Mouse (Mus musculus) ES-E14 (cell line): ENCODE results near the gene Sema4f. TPM values are rescaled to one million over a fixed set of nuclear protein-coding genes. Genes with fewer than 3 reads are reported as not detected.
A peak's percentile ranks its signal among the peaks of the same experiment; 100 is the strongest.

Source experiments
- DNase-seq: peaks from one replicate; pipeline ENCODE4 v3.0.0-alpha.2; 2013; ENCODE audit warnings: low read depth, low spot score
- H3K27ac ChIP-seq: 2 replicates; pipeline ENCODE4 v1.5.1; 2012; ENCODE audit warnings: low read depth, mild to moderate bottlenecking, low read length, moderate library complexity, mixed read lengths; ENCODE audit not compliant: poor library complexity, insufficient read depth, severe bottlenecking
- H3K36me3 ChIP-seq: 2 replicates; pipeline ENCODE4 v1.6.1; 2012; ENCODE audit warnings: mild to moderate bottlenecking, low read length, moderate library complexity, mixed read lengths; ENCODE audit not compliant: control insufficient read depth, poor library complexity, insufficient read depth, severe bottlenecking
- H3K4me1 ChIP-seq, 2 experiments: fragments of 150-350 bp in 1 of 2; sonication (generic) in 1 of 2; 2 replicates each; pipeline ENCODE4 v1.6.1; 2012; ENCODE audit warnings: low read length in 2 of 2, mild to moderate bottlenecking in 1 of 2, mixed read lengths in 1 of 2; ENCODE audit not compliant: control insufficient read depth in 2 of 2, insufficient read depth in 2 of 2, poor library complexity in 1 of 2
- H3K4me3 ChIP-seq, 2 experiments: fragments of 150-350 bp in 1 of 2; sonication (generic) in 1 of 2; 2 replicates each; pipeline ENCODE4 v1.5.1; 2012; ENCODE audit warnings: low read length in 2 of 2, low read depth in 1 of 2, mild to moderate bottlenecking in 1 of 2, mixed read lengths in 1 of 2; ENCODE audit not compliant: insufficient read depth in 1 of 2, poor library complexity in 1 of 2, severe bottlenecking in 1 of 2
- H3K9ac ChIP-seq: 2 replicates; pipeline ENCODE4 v1.6.1; 2012; ENCODE audit warnings: low read depth, mild to moderate bottlenecking, low read length, mixed read lengths; ENCODE audit not compliant: poor library complexity, insufficient read depth, severe bottlenecking
- H3K9me3 ChIP-seq: fragments of 150-350 bp; sonication (generic); 2 replicates; pipeline ENCODE4 v1.6.1; 2012; ENCODE audit warnings: low read depth, mild to moderate bottlenecking, low read length; ENCODE audit not compliant: control insufficient read depth, insufficient read depth
- CHD2 ChIP-seq: IDR thresholded peaks from 2 replicates; pipeline ENCODE4 v1.6.1; 2014; ENCODE audit warnings: mild to moderate bottlenecking, low read depth, low read length, inconsistent platforms
- HCFC1 ChIP-seq: IDR thresholded peaks from 2 replicates; pipeline ENCODE4 v1.6.1; 2012; ENCODE audit warnings: low read length, inconsistent platforms, borderline replicate concordance; ENCODE audit not compliant: insufficient read depth
- MAFK ChIP-seq: IDR thresholded peaks from 2 replicates; pipeline ENCODE4 v1.6.1; 2014; ENCODE audit warnings: mild to moderate bottlenecking, low read depth, low read length, inconsistent platforms; ENCODE audit not compliant: insufficient read depth
- ZC3H11A ChIP-seq: IDR thresholded peaks from 2 replicates; pipeline ENCODE4 v1.6.1; 2012; ENCODE audit warnings: low read depth, mild to moderate bottlenecking, inconsistent platforms, low read length, borderline replicate concordance
- ZNF384 ChIP-seq: IDR thresholded peaks from 2 replicates; pipeline ENCODE4 v1.6.1; 2012; ENCODE audit warnings: low read depth, low read length, inconsistent platforms
- in situ Hi-C, 2 experiments: fragments of 600-800 bp; cut with MboI; formaldehyde crosslinking; loops; one replicate each; pipeline ENCODE4 v1.15.1; 2025; ENCODE audit warnings: low sequenced_read_pairs in 2 of 2, inconsistent platforms in 1 of 2; ENCODE audit not compliant: unreplicated experiment in 2 of 2
- total RNA-seq: library from RNA; depleted of rRNA; stranded (reverse); fragments of 300-350 nt; gene quantifications from 2 replicates; pipeline ENCODE4 v1.2.3, GENCODE M21; 2012; rRNA removed

Sema4f gene
- total RNA-seq, 1 experiment = 2.3 TPM

- H3K9me3 ChIP-seq = no peaks in the 10 kb centered on the region
- TF ChIP-seq ZC3H11A (no peak), CHD2 (no peak), ZNF384 (no peak), MAFK (no peak), HCFC1 (no peak)
- H3K27ac ChIP-seq = no peak overlapping the region
- peak overlapping the region in 1 of 2 experiments; percentile 44; a peak in 3 of 4 replicates for H3K4me3 ChIP-seq
- in situ Hi-C loops = no loop called here
- no peaks in the 10 kb centered on the region for H3K36me3 ChIP-seq
- no peak overlapping the region for H3K9ac ChIP-seq
- no peak for DNase-seq
- H3K4me1 ChIP-seq = peaks cover 3 to 5% of the 10 kb centered on the region in 2 experiments; a peak in 2 of 4 replicates
Observed at GRCm38 (mm10) chr6:82862475-82862874, 77.1 kb downstream of the Sema4f start.

- no peaks in the 10 kb centered on the region for H3K9me3 ChIP-seq
- H3K4me3 ChIP-seq = peak overlapping the region in 1 of 2 experiments; percentile 44; a peak in 1 of 4 replicates
- H3K27ac ChIP-seq = no peak overlapping the region
- no peak overlapping the region for H3K9ac ChIP-seq
- in situ Hi-C loops = no loop called here
- TF ChIP-seq ZC3H11A (no peak), MAFK (no peak), ZNF384 (no peak), CHD2 (no peak), HCFC1 (no peak)
- H3K36me3 ChIP-seq = no peaks in the 10 kb centered on the region
- peaks cover 3 to 5% of the 10 kb centered on the region in 2 experiments; a peak in 2 of 4 replicates for H3K4me1 ChIP-seq
- no peak for DNase-seq
Observed at GRCm38 (mm10) chr6:82862042-82862441, 77.5 kb downstream of the Sema4f start.

Other genes with a start within 250 kb of the Sema4f start
- gene Pole4, start 234.4 kb downstream of the Sema4f start, total RNA-seq = 83.0 and 103 TPM in 2 replicates
- gene Hk2, start 165.3 kb downstream of the Sema4f start, total RNA-seq = 155 and 204 TPM in 2 replicates
- gene M1ap, start 7.1 kb upstream of the Sema4f start, total RNA-seq = 5.7 and 6.8 TPM in 2 replicates
- 8.5 and 14.9 TPM in 2 replicates for gene Dok1, start 93.7 kb upstream of the Sema4f start, total RNA-seq
- 2.3 and 3.4 TPM in 2 replicates for gene Loxl3, start 94.4 kb upstream of the Sema4f start, total RNA-seq
- gene Aup1, start 114.8 kb upstream of the Sema4f start, total RNA-seq = 152 and 242 TPM in 2 replicates
- gene Htra2, start 115.5 kb upstream of the Sema4f start, total RNA-seq = 66.8 and 80.3 TPM in 2 replicates
- gene Dqx1, start 118.1 kb upstream of the Sema4f start, total RNA-seq = 3.7 and 5.6 TPM in 2 replicates
- 0.58 TPM in 1 of 2 replicates, not detected in the other for gene Tlx2, start 130.5 kb upstream of the Sema4f start, total RNA-seq
- gene Pcgf1, start 138.1 kb upstream of the Sema4f start, total RNA-seq = 12.7 and 14.7 TPM in 2 replicates
- 0.42 and 0.62 TPM in 2 replicates for gene Lbx2, start 146.6 kb upstream of the Sema4f start, total RNA-seq
- 4.6 and 4.7 TPM in 2 replicates for gene Ccdc142, start 161.8 kb upstream of the Sema4f start, total RNA-seq
- 1.3 and 1.8 TPM in 2 replicates for gene Gm42688, start 161.8 kb upstream of the Sema4f start, total RNA-seq
- 50.5 and 53.9 TPM in 2 replicates for gene Mrpl53, start 169.3 kb upstream of the Sema4f start, total RNA-seq
- 42.3 and 92.6 TPM in 2 replicates for gene Mogs, start 175.7 kb upstream of the Sema4f start, total RNA-seq
- 47.5 and 63.8 TPM in 2 replicates for gene Wbp1, start 181.8 kb upstream of the Sema4f start, total RNA-seq
- gene Ino80b, start 185.7 kb upstream of the Sema4f start, total RNA-seq = 19.2 and 21.2 TPM in 2 replicates
- gene Rtkn, start 195.7 kb upstream of the Sema4f start, total RNA-seq = 20.0 and 32.4 TPM in 2 replicates
- 3.7 and 4.3 TPM in 2 replicates for gene Wdr54, start 216.6 kb upstream of the Sema4f start, total RNA-seq
- gene 1700003E16Rik, start 216.6 kb upstream of the Sema4f start, total RNA-seq = 0.31 and 0.53 TPM in 2 replicates
- 40.6 and 41.7 TPM in 2 replicates for gene Dctn1, start 226.2 kb upstream of the Sema4f start, total RNA-seq